Mouse (Mus musculus): ENCODE data around the gene Cyp2c68.
"Not testable (repeated sequence)": the region's sequence is repeated elsewhere in the genome, so short reads cannot be mapped to it uniquely, and the experiment has no call there.

The Cyp2c68 gene

DNA sequence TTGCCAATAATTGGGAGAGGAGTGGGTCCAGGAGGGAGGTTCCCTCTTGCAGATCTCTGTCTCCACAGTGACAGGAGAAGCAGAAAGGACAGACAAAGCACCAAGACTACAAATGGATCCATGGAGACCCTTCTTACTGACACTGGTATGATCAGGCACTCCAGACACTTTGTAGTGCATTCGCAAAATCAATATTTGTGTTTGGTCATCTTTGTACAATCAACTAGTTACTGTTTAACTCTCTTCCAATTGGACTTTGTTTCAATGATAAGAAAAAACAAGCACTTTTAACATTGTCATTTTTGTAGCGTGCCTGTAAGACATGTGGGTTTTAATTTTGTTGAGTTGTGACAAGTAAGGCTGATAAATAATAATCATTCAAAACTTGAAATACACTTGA is at the start of gene Cyp2c68:
TSS of gene Cyp2c68 (minus strand) at position 135 of the 400 bp plus-strand sequence.
- DNase-seq (ENCODE audit: low read depth in 1 of 2, low spot score in 2 of 2) = no peak

GRCm38 (mm10) chr19:39785458-39785857 is 44.6 kb upstream of the Cyp2c68 start:
- not testable (repeated sequence) for DNase-seq (ENCODE audit: low read depth in 1 of 2, low spot score in 2 of 2)

DNA sequence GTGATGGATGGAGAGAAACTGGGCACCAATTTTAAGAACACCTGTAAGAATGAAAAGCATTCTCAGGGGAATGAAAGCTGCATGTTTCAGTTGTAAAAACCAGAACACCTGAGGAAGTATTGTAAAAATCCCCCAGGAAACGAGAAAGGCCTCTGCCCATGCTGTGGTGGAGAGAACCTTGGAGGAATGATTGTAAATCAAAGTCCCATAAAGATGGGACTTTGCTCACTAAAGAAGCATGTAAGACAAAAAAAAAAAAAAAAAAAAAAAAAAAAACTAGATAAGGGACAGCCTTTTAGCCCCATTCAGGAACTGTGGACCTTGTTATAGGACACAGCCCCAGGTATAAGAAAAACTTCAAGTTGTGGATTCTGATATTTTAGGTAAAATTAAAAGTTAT is 4.5 kb upstream of the Cyp2c68 start:
- DNase-seq (ENCODE audit: low read depth in 1 of 2, low spot score in 2 of 2) = no peak

DNA sequence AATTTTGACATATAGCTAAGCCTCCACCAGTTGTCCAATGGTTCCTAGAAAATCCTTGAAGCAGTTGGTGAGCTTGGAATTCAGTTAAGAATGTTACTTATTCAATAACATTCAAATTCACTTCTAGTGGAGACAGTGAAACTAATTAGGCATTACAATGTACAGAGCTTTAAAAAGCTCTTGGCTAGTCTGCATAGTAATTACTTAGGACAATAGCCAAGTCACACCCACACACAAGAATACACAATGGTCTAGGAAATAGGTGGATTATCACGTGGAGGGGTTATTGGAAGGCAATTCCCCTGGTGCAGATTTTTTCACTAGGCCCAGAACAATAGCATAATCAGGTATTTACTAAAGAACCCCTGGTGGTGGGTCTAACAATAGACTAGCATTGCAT is 3.5 kb upstream of the Cyp2c68 start:
- DNase-seq (ENCODE audit: low read depth in 1 of 2, low spot score in 2 of 2) = not testable (repeated sequence)

DNA sequence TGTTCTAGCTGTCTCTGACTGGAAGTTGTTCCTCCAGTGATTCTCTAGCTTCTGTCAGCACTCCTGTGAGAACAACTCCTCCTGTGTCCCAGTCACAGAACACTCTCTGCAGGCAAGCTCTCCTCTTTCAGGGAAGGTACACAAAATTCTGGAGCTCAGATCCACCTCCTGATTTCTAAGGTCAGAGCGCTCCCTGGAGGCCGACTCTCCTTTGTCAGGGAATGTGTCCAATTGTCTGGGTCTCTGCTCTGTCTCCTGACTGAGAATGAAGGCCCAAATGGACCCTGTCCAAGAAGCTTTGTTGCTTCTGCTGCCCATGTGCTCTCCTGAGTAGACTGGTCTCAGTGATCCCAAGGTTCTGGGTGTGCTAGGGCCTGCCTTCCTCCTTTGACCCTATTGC is 29.7 kb downstream of the Cyp2c68 start:
- DNase-seq (ENCODE audit: low read depth in 1 of 2, low spot score in 2 of 2) = not testable (repeated sequence)

DNA sequence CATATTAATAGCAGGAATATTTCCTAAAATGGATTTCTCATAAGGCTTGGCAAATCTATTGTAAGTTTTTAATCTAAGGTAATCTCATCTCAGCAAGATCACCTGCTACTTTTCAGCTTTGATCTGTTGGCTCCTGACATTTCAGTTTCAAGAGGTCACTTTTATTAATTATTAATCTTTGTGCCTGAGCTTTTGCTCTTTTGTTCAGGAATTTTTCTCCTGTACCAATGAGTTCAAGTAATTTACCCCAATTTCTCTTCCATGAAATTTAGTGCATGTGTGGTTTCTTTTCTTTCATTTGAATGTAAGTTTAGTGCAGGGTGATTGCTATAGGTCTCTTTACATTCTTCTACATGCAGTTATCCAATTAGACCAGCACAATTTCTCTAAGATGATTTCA is 75.2 kb downstream of the Cyp2c68 start:
- DNase-seq (ENCODE audit: low read depth in 1 of 2, low spot score in 2 of 2) = not testable (repeated sequence)

- no peak for DNase-seq (ENCODE audit: low read depth in 1 of 2, low spot score in 2 of 2)
Observed at GRCm38 (mm10) chr19:39652381-39652780, 88.5 kb downstream of the Cyp2c68 start.

DNA sequence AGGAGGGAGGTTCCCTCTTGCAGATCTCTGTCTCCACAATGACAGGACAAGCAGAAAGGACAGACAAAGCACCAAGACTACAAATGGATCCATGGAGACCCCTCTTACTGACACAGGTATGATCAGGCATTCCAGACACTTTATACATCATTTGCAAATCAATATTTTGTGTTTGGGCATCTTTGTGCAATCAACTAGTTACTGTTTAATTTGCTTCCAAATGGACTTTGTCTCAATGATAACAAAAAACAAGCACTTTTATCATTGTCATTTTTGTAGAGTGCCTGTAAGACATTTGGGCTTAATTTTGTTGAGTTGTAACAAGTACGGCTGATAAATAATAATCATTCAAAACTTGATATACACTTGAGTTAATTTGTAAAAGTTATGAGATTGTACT is 91.9 kb downstream of the Cyp2c68 start, which contains the start of gene Cyp2c67:
TSS of gene Cyp2c67 (minus strand) at position 114 of the 400 bp plus-strand sequence.
- no peak for DNase-seq (ENCODE audit: low read depth in 1 of 2, low spot score in 2 of 2)

DNA sequence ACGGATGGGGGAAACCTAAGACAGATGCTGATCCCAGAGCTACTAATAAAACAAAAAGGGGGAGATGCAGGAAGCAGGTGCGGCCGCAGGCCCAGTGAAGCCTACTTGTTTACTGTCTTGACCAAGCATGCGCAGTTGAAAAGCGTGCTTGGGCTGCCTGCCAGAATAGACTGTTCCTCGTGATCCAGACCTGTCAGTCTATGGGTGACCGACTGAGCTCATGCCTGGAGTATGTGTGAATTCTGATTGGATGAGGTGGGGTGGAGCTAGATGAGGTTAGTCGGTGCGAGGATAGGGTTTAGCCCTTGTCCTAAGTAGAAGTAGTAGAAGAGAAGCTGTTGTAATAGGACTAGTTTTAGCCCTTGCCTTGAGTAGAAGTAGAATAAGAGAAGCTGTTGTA is 93.3 kb downstream of the Cyp2c68 start:
- no peak for DNase-seq (ENCODE audit: low read depth in 1 of 2, low spot score in 2 of 2)

GRCm38 (mm10) chr19:39644551-39644950 is 96.3 kb downstream of the Cyp2c68 start:
- not testable (repeated sequence) for DNase-seq (ENCODE audit: low read depth in 1 of 2, low spot score in 2 of 2)
